Mouse (Mus musculus) embryonic fibroblast, embryonic 13.5 days (primary cell): ENCODE results near the gene 4921507P07Rik.

Experiments
- CTCF ChIP-seq: IDR thresholded peaks from 2 replicates; pipeline ENCODE4 v1.5.1; 2011; ENCODE audit warnings: mild to moderate bottlenecking, control low read depth, low read length, moderate library complexity, borderline replicate concordance; ENCODE audit not compliant: insufficient read depth
- POLR2A ChIP-seq: IDR thresholded peaks from 2 replicates; pipeline ENCODE4 v1.6.1; 2011; ENCODE audit warnings: low read depth, mild to moderate bottlenecking, control low read depth, low read length, moderate library complexity

DNA sequence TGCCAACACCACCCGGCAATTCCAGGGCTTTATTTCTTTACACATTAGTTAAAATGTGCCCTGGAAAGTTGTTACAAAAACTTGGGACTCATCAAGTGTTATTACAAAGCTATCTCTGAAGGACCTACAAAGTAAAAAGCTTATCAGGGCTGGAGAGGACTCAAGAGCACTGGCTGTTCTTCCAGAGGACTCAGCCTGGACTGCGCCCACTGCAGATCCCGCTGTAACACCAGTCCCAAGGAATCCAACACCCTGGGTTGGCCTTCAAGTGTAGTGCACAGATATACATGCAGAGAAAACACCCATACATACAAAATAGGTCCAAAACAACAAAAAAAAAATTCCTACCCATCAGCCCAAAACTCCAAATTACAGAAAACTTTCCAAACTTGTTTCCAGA is 32.8 kb downstream of the 4921507P07Rik start:
- TF ChIP-seq POLR2A (no peak), CTCF (no peak)
